Mouse (Mus musculus): ENCODE data around the gene Gsap.

DNA sequence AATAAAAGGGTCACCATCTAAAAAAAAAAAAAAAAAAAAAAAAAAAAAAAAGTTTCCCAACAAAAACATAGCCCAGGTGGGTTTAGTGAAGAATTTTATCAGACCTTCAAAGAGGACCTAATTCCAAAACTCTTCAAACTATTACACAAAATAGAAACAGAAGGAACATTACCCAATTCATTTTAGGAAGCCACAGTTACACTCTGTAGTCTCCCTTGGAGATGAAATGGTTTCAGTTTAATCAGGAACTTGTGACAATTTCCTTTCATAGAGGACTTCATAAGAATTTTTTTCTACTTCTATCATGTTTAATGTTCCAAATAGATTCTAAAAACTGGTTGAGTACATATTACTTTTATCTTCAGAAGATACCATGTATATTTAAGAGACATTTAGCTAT is 165.6 kb downstream of the Gsap start:
- TF ChIP-seq CTCF (conservative IDR thresholded peaks at IDR 0.05; ENCODE audit: low read length) (no peak), POU5F1 (IDR thresholded peaks at IDR 0.05; ENCODE audit: borderline replicate concordance, low read length) (no peak)
